Mouse (Mus musculus) embryonic fibroblast, embryonic 13.5 days (primary cell): ENCODE results near the gene Ino80b.
A peak's percentile ranks its signal among the peaks of the same experiment; 100 is the strongest.

Experiments
- CTCF ChIP-seq: IDR thresholded peaks from 2 replicates; pipeline ENCODE4 v1.5.1; 2011; ENCODE audit warnings: mild to moderate bottlenecking, control low read depth, low read length, moderate library complexity, borderline replicate concordance; ENCODE audit not compliant: insufficient read depth
- POLR2A ChIP-seq: IDR thresholded peaks from 2 replicates; pipeline ENCODE4 v1.6.1; 2011; ENCODE audit warnings: low read depth, mild to moderate bottlenecking, control low read depth, low read length, moderate library complexity

DNA sequence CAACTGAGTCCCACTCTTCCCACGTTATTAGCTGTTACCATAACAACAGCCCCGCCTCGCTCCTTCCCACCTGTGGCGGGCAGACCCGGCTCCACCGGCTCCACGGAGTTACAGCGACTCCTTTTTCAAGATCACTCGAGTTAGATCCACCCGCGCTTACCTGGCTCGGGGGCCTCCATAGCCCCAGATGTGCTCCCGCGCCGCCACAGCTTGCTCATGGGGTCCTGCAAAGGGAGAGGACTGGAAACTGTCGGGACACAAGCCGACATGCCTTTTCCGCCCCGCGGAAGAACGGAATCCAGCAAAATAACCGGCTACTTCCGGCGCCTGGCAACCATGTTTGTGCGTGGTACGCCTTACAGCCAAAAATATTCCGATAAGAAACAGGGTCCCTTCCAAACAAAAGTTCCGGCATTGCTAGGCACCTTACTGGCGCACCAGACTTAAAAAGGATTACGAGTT is 349 bp downstream of the Ino80b start:
- TF ChIP-seq POLR2A (peak; percentile 63), CTCF (no peak)
